Mouse (Mus musculus) heart, embryonic 12.5 days (tissue): ENCODE data around the gene Tmem151a. TPM values are rescaled to one million over a fixed set of nuclear protein-coding genes. Genes with fewer than 3 reads are reported as not detected.
"Not testable (repeated sequence)": the region's sequence is repeated elsewhere in the genome, so short reads cannot be mapped to it uniquely, and the experiment has no call there.

ENCODE experiments used
- ATAC-seq: fragments of 200-750 bp; cut with Nextera tagmentation; 2 replicates; pipeline ENCODE4 v1.8.0; 2017; ENCODE audit warnings: moderate TSS enrichment, moderate library complexity; ENCODE audit not compliant: insufficient number of reproducible peaks, low FRiP score
- H3K27ac ChIP-seq: fragments of 300-500 bp; sonication (generic); 2 replicates; pipeline ENCODE4 v1.5.1; 2016; ENCODE audit warnings: mild to moderate bottlenecking, moderate library complexity; ENCODE audit not compliant: poor library complexity, severe bottlenecking
- H3K27me3 ChIP-seq: fragments of 300-500 bp; sonication (generic); replicated peaks from 2 replicates; pipeline ENCODE4 v1.6.1; 2016; ENCODE audit warnings: mild to moderate bottlenecking, moderate library complexity
- H3K36me3 ChIP-seq: fragments of 300-500 bp; sonication (generic); 2 replicates; pipeline ENCODE4 v1.6.1; 2016; ENCODE audit warnings: mild to moderate bottlenecking, moderate library complexity
- H3K4me1 ChIP-seq: fragments of 300-500 bp; sonication (generic); replicated peaks from 2 replicates; pipeline ENCODE4 v1.6.1; 2016; ENCODE audit warnings: mild to moderate bottlenecking
- H3K4me2 ChIP-seq: fragments of 300-500 bp; sonication (generic); 2 replicates; pipeline ENCODE4 v1.6.1; 2016; ENCODE audit warnings: mild to moderate bottlenecking, moderate library complexity
- H3K4me3 ChIP-seq: fragments of 300-500 bp; sonication (generic); 2 replicates; pipeline ENCODE4 v1.5.1; 2016; ENCODE audit warnings: mild to moderate bottlenecking
- H3K9ac ChIP-seq: fragments of 300-500 bp; sonication (generic); 2 replicates; pipeline ENCODE4 v1.6.1; 2016; ENCODE audit warnings: mild to moderate bottlenecking, moderate library complexity
- H3K9me3 ChIP-seq: fragments of 300-500 bp; sonication (generic); replicated peaks from 2 replicates; pipeline ENCODE4 v1.6.1; 2016; ENCODE audit warnings: mild to moderate bottlenecking, moderate library complexity
- whole genome bisulfite sequencing: fragments of 180-500 bp; shearing (Covaris S2); methylation state at CpG from one replicate; pipeline ENCODE4 v1.1.7; 2016; 5-methylcytosine and 5-hydroxymethylcytosine counted together
- polyA plus RNA-seq: library from polyadenylated mRNA; unstranded; fragments of >200 nt; fragmentation: Nextera tagmentation; extraction: Ambion mirVana; gene quantifications from 2 replicates; pipeline ENCODE4 v1.2.1, GENCODE M21; 2016

The Tmem151a gene
- polyA plus RNA-seq, 1 experiment from 2014 or later = 4.4 TPM

GRCm38 (mm10) chr19:5094243-5094632, 8.9 kb upstream of the Tmem151a start:
- Histone ChIP-seq H3K36me3 (peaks cover 35% of the 10 kb centered on the region), H3K27me3 (0 out of 2 replicates have a peak, but pooled peaks cover 2% of the 10 kb centered on the region), H3K9me3 (no peaks in the 10 kb centered on the region), H3K4me2 (peak overlapping the region; percentile 8; the same call in 1 of the 2 replicates), H3K9ac (no peak overlapping the region), H3K27ac (no peak overlapping the region), H3K4me1 (peaks cover 56% of the 10 kb centered on the region), H3K4me3 (no peak overlapping the region)
- whole genome bisulfite sequencing = under 1% methylated on average over 21 of the region's 21 CpGs
- peak; percentile 56 for ATAC-seq

GRCm38 (mm10) chr19:5093481-5094242, 8.3 kb upstream of the Tmem151a start:
- peak overlapping the region; percentile 8; the same call in 1 of the 2 replicates for H3K4me2 ChIP-seq
- 0 out of 2 replicates have a peak, but pooled peaks cover 2% of the 10 kb centered on the region for H3K27me3 ChIP-seq
- H3K4me1 ChIP-seq = peaks cover 54% of the 10 kb centered on the region
- H3K4me3 ChIP-seq = no peak overlapping the region
- 66% methylated on average over 12 of the region's 12 CpGs for WGBS
- no peak overlapping the region for H3K27ac ChIP-seq
- peaks cover 34% of the 10 kb centered on the region for H3K36me3 ChIP-seq
- H3K9me3 ChIP-seq = no peaks in the 10 kb centered on the region
- ATAC-seq = peak; percentile 1; the same call in 1 of the 2 replicates
- no peak overlapping the region for H3K9ac ChIP-seq

GRCm38 (mm10) chr19:5092083-5092482, 6.8 kb upstream of the Tmem151a start:
- Histone ChIP-seq H3K9me3 (no peaks in the 10 kb centered on the region), H3K27ac (no peak overlapping the region), H3K36me3 (peaks cover 34% of the 10 kb centered on the region), H3K9ac (no peak overlapping the region), H3K4me3 (no peak overlapping the region), H3K4me1 (peaks cover 47% of the 10 kb centered on the region), H3K4me2 (no peak overlapping the region), H3K27me3 (0 out of 2 replicates have a peak, but pooled peaks cover 2% of the 10 kb centered on the region)
- 90% methylated on average over 10 of the region's 10 CpGs for WGBS
- no peak for ATAC-seq

GRCm38 (mm10) chr19:5089324-5089723, 4.0 kb upstream of the Tmem151a start:
- H3K27ac ChIP-seq = no peak overlapping the region
- peaks cover 34% of the 10 kb centered on the region for H3K36me3 ChIP-seq
- peak overlapping the region; percentile 79; the same call in 1 of the 2 replicates for H3K9ac ChIP-seq
- peak overlapping the region; percentile 73 for H3K4me3 ChIP-seq
- H3K4me2 ChIP-seq = peak overlapping the region; percentile 86
- peaks cover 22% of the 10 kb centered on the region for H3K27me3 ChIP-seq
- WGBS = 88% methylated on average over 4 of the region's 4 CpGs
- H3K4me1 ChIP-seq = peaks cover 30% of the 10 kb centered on the region
- no peaks in the 10 kb centered on the region for H3K9me3 ChIP-seq
- no peak for ATAC-seq

- Histone ChIP-seq H3K9me3 (no peaks in the 10 kb centered on the region), H3K27me3 (peaks cover 34% of the 10 kb centered on the region), H3K36me3 (peaks cover 32% of the 10 kb centered on the region), H3K4me3 (peak within 1 kb of the TSS; percentile 73), H3K4me1 (peaks cover 25% of the 10 kb centered on the region), H3K4me2 (peak within 1 kb of the TSS; percentile 86), H3K9ac (peak within 1 kb of the TSS; percentile 79), H3K27ac (peak within 1 kb of the TSS; percentile 69)
- peak; percentile 88 for ATAC-seq
- under 1% methylated on average over 58 of the region's 58 CpGs for WGBS
Measured at GRCm38 (mm10) chr19:5087884-5088728, 2.8 kb upstream of the Tmem151a start, which contains the start of gene Yif1a. TSS of gene Yif1a (plus strand) at chr19:5088538.

GRCm38 (mm10) chr19:5086533-5086932, 1.2 kb upstream of the Tmem151a start:
- not testable (repeated sequence) for H3K4me3 ChIP-seq, ATAC-seq, H3K4me2 ChIP-seq, H3K9me3 ChIP-seq, H3K27ac ChIP-seq, H3K9ac ChIP-seq
- Histone ChIP-seq H3K4me1 (peaks cover 25% of the 10 kb centered on the region), H3K36me3 (peaks cover 19% of the 10 kb centered on the region), H3K27me3 (peaks cover 50% of the 10 kb centered on the region)
- WGBS = 45% methylated on average over 4 of the region's 4 CpGs

- no peak for ATAC-seq
- H3K4me1 ChIP-seq = peaks cover 25% of the 10 kb centered on the region
- H3K36me3 ChIP-seq = peaks cover 4% of the 10 kb centered on the region; the same call in 1 of the 2 replicates
- no peaks in the 10 kb centered on the region for H3K9me3 ChIP-seq
- 2% methylated on average over 15 of the region's 15 CpGs for WGBS
- peak overlapping the region; percentile 54 for H3K4me3 ChIP-seq
- peaks cover 67% of the 10 kb centered on the region for H3K27me3 ChIP-seq
- H3K9ac ChIP-seq = peak overlapping the region; percentile 52; the same call in 1 of the 2 replicates
- no peak overlapping the region for H3K27ac ChIP-seq
- peak overlapping the region; percentile 89 for H3K4me2 ChIP-seq
Measured at GRCm38 (mm10) chr19:5084834-5085144, 542 bp downstream of the Tmem151a start.

GRCm38 (mm10) chr19:5083961-5084833, 1.1 kb downstream of the Tmem151a start:
- peaks cover 21% of the 10 kb centered on the region for H3K4me1 ChIP-seq
- H3K27me3 ChIP-seq = peaks cover 68% of the 10 kb centered on the region
- 73% methylated on average over 3 of the region's 3 CpGs for WGBS
- no peaks in the 10 kb centered on the region for H3K36me3 ChIP-seq
- H3K4me3 ChIP-seq = peak overlapping the region; percentile 54
- H3K9me3 ChIP-seq = no peaks in the 10 kb centered on the region
- no peak overlapping the region for H3K9ac ChIP-seq
- H3K27ac ChIP-seq = no peak overlapping the region
- H3K4me2 ChIP-seq = peak overlapping the region; percentile 89
- ATAC-seq = no peak

- no peak overlapping the region for H3K4me3 ChIP-seq
- H3K27me3 ChIP-seq = peaks cover 68% of the 10 kb centered on the region
- no peak overlapping the region for H3K9ac ChIP-seq
- H3K27ac ChIP-seq = no peak overlapping the region
- H3K4me2 ChIP-seq = no peak overlapping the region
- whole genome bisulfite sequencing = 58% methylated on average over 24 of the region's 24 CpGs
- ATAC-seq = no peak
- no peaks in the 10 kb centered on the region for H3K36me3 ChIP-seq
- no peaks in the 10 kb centered on the region for H3K9me3 ChIP-seq
- peaks cover 16% of the 10 kb centered on the region for H3K4me1 ChIP-seq
Measured at GRCm38 (mm10) chr19:5082596-5082995, 2.7 kb downstream of the Tmem151a start.

- 52% methylated on average over 18 of the region's 18 CpGs for WGBS
Measured at GRCm38 (mm10) chr19:5082005-5082404, 3.3 kb downstream of the Tmem151a start.

More at GRCm38 (mm10) chr19:5082005-5082404, 3.3 kb downstream of the Tmem151a start:
- H3K9me3 ChIP-seq = no peaks in the 10 kb centered on the region
- no peak overlapping the region for H3K4me3 ChIP-seq
- peaks cover 68% of the 10 kb centered on the region for H3K27me3 ChIP-seq
- no peak for ATAC-seq
- H3K27ac ChIP-seq = no peak overlapping the region
- H3K4me2 ChIP-seq = no peak overlapping the region
- peaks cover 10% of the 10 kb centered on the region for H3K4me1 ChIP-seq
- H3K9ac ChIP-seq = no peak overlapping the region
- H3K36me3 ChIP-seq = no peaks in the 10 kb centered on the region
